Mouse (Mus musculus) G1E (cell line): ENCODE results near the gene Olfr656. TPM values are rescaled to one million over a fixed set of nuclear protein-coding genes. Genes with fewer than 3 reads are reported as not detected.

ENCODE experiments used
- ATAC-seq: 2 replicates; pipeline ENCODE4 v1.8.0; 2016; ENCODE audit warnings: mild to moderate bottlenecking; ENCODE audit not compliant: insufficient number of reproducible peaks, poor library complexity, low FRiP score, severe bottlenecking; ENCODE audit errors: extremely low read depth
- DNase-seq: peaks from one replicate; pipeline ENCODE4 v3.0.0; 2012; ENCODE audit warnings: low spot score
- H3K27me3 ChIP-seq: 2 replicates; pipeline ENCODE4 v1.6.1; 2012; ENCODE audit warnings: mild to moderate bottlenecking, low read length, inconsistent platforms; ENCODE audit not compliant: insufficient read depth
- H3K36me3 ChIP-seq: replicated peaks from 2 replicates; pipeline ENCODE3; 2012; ENCODE audit warnings: mild to moderate bottlenecking, inconsistent platforms
- H3K4me1 ChIP-seq: 2 replicates; pipeline ENCODE4 v1.6.1; 2012; ENCODE audit warnings: low read depth, low read length, inconsistent platforms, mixed read lengths; ENCODE audit not compliant: insufficient read depth
- H3K4me3 ChIP-seq: 2 replicates; pipeline ENCODE4 v1.5.1; 2012; ENCODE audit warnings: low read depth, mild to moderate bottlenecking, inconsistent platforms, low read length, moderate library complexity, mixed read lengths
- H3K9me3 ChIP-seq: replicated peaks from 2 replicates; pipeline ENCODE4 v1.6.1; 2012; ENCODE audit warnings: inconsistent platforms
- CTCF ChIP-seq: IDR thresholded peaks from 2 replicates; pipeline ENCODE4 v1.5.1; 2012; ENCODE audit warnings: low read depth, low read length, inconsistent platforms, mixed read lengths
- GATA1 ChIP-seq: IDR thresholded peaks from 2 replicates; pipeline ENCODE4 v1.6.1; 2012; ENCODE audit warnings: borderline replicate concordance, low read length, inconsistent platforms, mixed read lengths
- GATA2 ChIP-seq: IDR thresholded peaks from 2 replicates; pipeline ENCODE4 v1.6.1; 2012; ENCODE audit warnings: low read depth, low read length, inconsistent platforms, borderline replicate concordance
- POLR2AphosphoS5 ChIP-seq: IDR thresholded peaks from 2 replicates; pipeline ENCODE4 v1.6.1; 2012; ENCODE audit warnings: low read depth, low read length, inconsistent platforms; ENCODE audit not compliant: insufficient replicate concordance
- TAL1 ChIP-seq: conservative IDR thresholded peaks from 2 replicates; pipeline ENCODE4 v1.6.1; 2012; ENCODE audit warnings: low read depth, low read length, inconsistent platforms, mixed read lengths
- polyA plus RNA-seq: library from polyadenylated mRNA; stranded (reverse); fragments of >175 nt; gene quantifications from 2 replicates; pipeline ENCODE4 v1.2.3, GENCODE M21; 2012
- total RNA-seq, 2 experiments: library from RNA; stranded (forward) in 1 of 2; stranded (reverse) in 1 of 2; fragments of 200-1000 nt in 1 of 2; fragments of >200 nt in 1 of 2; fragmentation: Nextera tagmentation in 1 of 2; gene quantifications; 2 replicates each; pipeline ENCODE4 v1.2.3; 2014 to 2017

Gene Olfr656
- total RNA-seq (2014; fragmentation: Nextera tagmentation) (not detected in 2 replicates), total RNA-seq (2017) (0.05 and 0.06 TPM in 2 replicates), polyA plus RNA-seq (not detected in 2 replicates)

GRCm38 (mm10) chr7:104613655-104614054 is at the start of gene Olfr656:
TSS of gene Olfr656 (plus strand) at chr7:104613955.
- ATAC-seq (no peak), DNase-seq (no peak)
- Histone ChIP-seq H3K9me3 (no peaks in the 10 kb centered on the region), H3K4me1 (no peaks in the 10 kb centered on the region), H3K27me3 (no peaks in the 10 kb centered on the region), H3K4me3 (no peak within 1 kb of the TSS), H3K36me3 (no peaks in the 10 kb centered on the region)
- no peak for TF ChIP-seq TAL1

DNA sequence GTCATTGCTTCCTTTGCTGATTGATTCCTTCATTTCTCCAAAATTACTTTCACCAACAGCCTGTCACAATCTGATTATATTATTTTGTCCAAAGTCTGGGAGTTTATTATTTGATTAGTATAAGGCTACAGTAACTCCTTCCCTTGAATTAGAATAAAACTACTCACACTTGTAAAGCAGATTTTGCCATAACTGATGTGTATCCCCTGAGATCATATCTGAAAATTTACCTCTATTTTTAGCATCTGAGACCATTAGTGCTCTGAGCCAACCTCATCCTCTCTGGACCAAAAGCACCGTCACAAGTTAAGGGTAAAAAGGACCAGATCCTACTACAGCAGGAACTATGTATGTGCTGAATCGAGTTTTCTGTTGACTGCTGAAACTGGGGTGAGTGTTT is 36.7 kb upstream of the Olfr656 start, which contains the start of gene Olfr653:
Olfr653 (plus strand) TSS at position 301 of the 400 bp plus-strand sequence.
- Histone ChIP-seq H3K27me3 (no peaks in the 10 kb centered on the region), H3K9me3 (no peaks in the 10 kb centered on the region), H3K4me1 (no peaks in the 10 kb centered on the region), H3K36me3 (no peaks in the 10 kb centered on the region), H3K4me3 (no peak within 1 kb of the TSS)
- ATAC-seq: no peak
- TF ChIP-seq TAL1: no peak
- no peak for TF ChIP-seq CTCF
- TF ChIP-seq GATA2: no peak
- TF ChIP-seq GATA1: no peak
- no peak for TF ChIP-seq POLR2AphosphoS5
- DNase-seq: no peak

- no peaks in the 10 kb centered on the region for H3K9me3 ChIP-seq
- TF ChIP-seq CTCF (no peak), TAL1 (no peak), POLR2AphosphoS5 (no peak), GATA1 (no peak), GATA2 (no peak)
- DNase-seq: no peak
- H3K4me3 ChIP-seq: no peak overlapping the region
- H3K27me3 ChIP-seq: no peaks in the 10 kb centered on the region
- H3K36me3 ChIP-seq: no peaks in the 10 kb centered on the region
- ATAC-seq: no peak
- H3K4me1 ChIP-seq: no peaks in the 10 kb centered on the region
Observed at GRCm38 (mm10) chr7:104580846-104581245, 32.9 kb upstream of the Olfr656 start.

- DNase-seq (no peak), ATAC-seq (no peak)
- H3K36me3 ChIP-seq: no peaks in the 10 kb centered on the region
- no peaks in the 10 kb centered on the region for H3K9me3 ChIP-seq
- no peak overlapping the region for H3K4me3 ChIP-seq
- H3K27me3 ChIP-seq: no peaks in the 10 kb centered on the region
- TF ChIP-seq GATA2 (no peak), TAL1 (no peak), POLR2AphosphoS5 (no peak), CTCF (no peak), GATA1 (no peak)
- no peaks in the 10 kb centered on the region for H3K4me1 ChIP-seq
Observed at GRCm38 (mm10) chr7:104581429-104581828, 32.3 kb upstream of the Olfr656 start.

GRCm38 (mm10) chr7:104586725-104587124 is 27.0 kb upstream of the Olfr656 start, which contains the start of gene Olfr654:
TSS of gene Olfr654 (plus strand) at chr7:104587025.
- Histone ChIP-seq H3K9me3 (no peaks in the 10 kb centered on the region), H3K27me3 (peaks cover 3% of the 10 kb centered on the region; the same call in 1 of the 2 replicates), H3K4me1 (no peaks in the 10 kb centered on the region), H3K4me3 (no peak within 1 kb of the TSS), H3K36me3 (no peaks in the 10 kb centered on the region)
- TF ChIP-seq POLR2AphosphoS5 (no peak), CTCF (no peak), GATA2 (no peak), GATA1 (no peak), TAL1 (no peak)
- DNase-seq (no peak), ATAC-seq (no peak)

- ATAC-seq (no peak), DNase-seq (no peak)
- no peak overlapping the region for H3K4me3 ChIP-seq
- no peaks in the 10 kb centered on the region for H3K9me3 ChIP-seq
- H3K27me3 ChIP-seq: peaks cover 3% of the 10 kb centered on the region; the same call in 1 of the 2 replicates
- TF ChIP-seq TAL1 (no peak), POLR2AphosphoS5 (no peak), GATA2 (no peak), CTCF (no peak), GATA1 (no peak)
- no peaks in the 10 kb centered on the region for H3K4me1 ChIP-seq
- no peaks in the 10 kb centered on the region for H3K36me3 ChIP-seq
Observed at GRCm38 (mm10) chr7:104588274-104588673, 25.5 kb upstream of the Olfr656 start.
